Mouse (Mus musculus): ENCODE results near the gene Hoxa2. TPM values are rescaled to one million over a fixed set of nuclear protein-coding genes. Genes with fewer than 3 reads are reported as not detected.

Gene Hoxa2
- polyA plus RNA-seq, 1 experiment = 4.7 TPM

GRCm38 (mm10) chr6:52162093-52162380 lies 2.6 kb downstream of the Hoxa2 start:
- Histone ChIP-seq H3K4me1 (ENCODE audit: control insufficient read depth, insufficient read depth, low read length) (peaks cover 6% of the 10 kb centered on the region), H3K4me3 (replicated peaks; ENCODE audit: extremely low read depth, low read depth, low read length) (no peak overlapping the region)
- WGBS = 15% methylated on average over 1 of the region's 1 CpGs
- TF ChIP-seq CTCF (IDR thresholded peaks at IDR 0.05; ENCODE audit: insufficient read depth, low read length) (no peak), POLR2A (IDR thresholded peaks at IDR 0.05; ENCODE audit: borderline replicate concordance, extremely low read depth, low read depth, low read length) (no peak)
- DNase-seq = peak; percentile 9

- 19% methylated on average over 8 of the region's 8 CpGs for WGBS
- Histone ChIP-seq H3K4me1 (ENCODE audit: control insufficient read depth, insufficient read depth, low read length) (peaks cover 6% of the 10 kb centered on the region), H3K4me3 (replicated peaks; ENCODE audit: extremely low read depth, low read depth, low read length) (peak overlapping the region; percentile 21)
- DNase-seq = no peak
- no peak for TF ChIP-seq CTCF (IDR thresholded peaks at IDR 0.05; ENCODE audit: insufficient read depth, low read length)
- no peak for TF ChIP-seq POLR2A (IDR thresholded peaks at IDR 0.05; ENCODE audit: borderline replicate concordance, extremely low read depth, low read depth, low read length)
These were observed 3.1 kb downstream of the Hoxa2 start for GRCm38 (mm10) chr6:52161336-52162092.

GRCm38 (mm10) chr6:52160511-52161335 lies 3.9 kb downstream of the Hoxa2 start:
- 9% methylated on average over 30 of the region's 30 CpGs for WGBS
- 0 out of 2 replicates have a peak, but pooled peaks have one; percentile 11 for TF ChIP-seq POLR2A (IDR thresholded peaks at IDR 0.05; ENCODE audit: borderline replicate concordance, extremely low read depth, low read depth, low read length)
- TF ChIP-seq CTCF (IDR thresholded peaks at IDR 0.05; ENCODE audit: insufficient read depth, low read length) = no peak
- peak; percentile 38 for DNase-seq
- H3K4me1 ChIP-seq (ENCODE audit: control insufficient read depth, insufficient read depth, low read length) = peaks cover 3% of the 10 kb centered on the region
- peak overlapping the region; percentile 21 for H3K4me3 ChIP-seq (replicated peaks; ENCODE audit: extremely low read depth, low read depth, low read length)

DNA sequence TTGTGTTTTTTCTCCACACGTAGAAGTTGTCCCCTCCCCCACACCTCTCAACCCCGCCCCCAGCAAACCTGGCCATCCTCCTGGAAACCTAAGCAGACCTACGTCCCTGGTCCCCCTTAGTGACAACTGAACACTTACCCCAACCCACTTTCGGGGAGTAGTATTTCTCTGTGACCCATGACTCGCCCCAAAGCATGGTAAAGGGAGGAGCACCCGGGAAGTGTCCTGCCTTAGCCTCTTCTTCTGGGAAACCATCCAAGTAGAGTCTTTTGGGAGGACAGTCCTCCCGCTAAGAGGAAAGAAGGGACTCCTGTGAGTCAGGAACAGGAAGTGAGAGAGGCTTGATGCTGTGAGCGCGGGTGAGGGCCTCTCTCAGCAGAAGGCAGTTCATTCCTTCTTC lies 4.7 kb downstream of the Hoxa2 start:
- peaks cover 3% of the 10 kb centered on the region for H3K4me1 ChIP-seq (ENCODE audit: control insufficient read depth, insufficient read depth, low read length)
- TF ChIP-seq CTCF (IDR thresholded peaks at IDR 0.05; ENCODE audit: insufficient read depth, low read length) (no peak), POLR2A (IDR thresholded peaks at IDR 0.05; ENCODE audit: borderline replicate concordance, extremely low read depth, low read depth, low read length) (no peak)
- DNase-seq = peak; percentile 12
- H3K4me3 ChIP-seq (replicated peaks; ENCODE audit: extremely low read depth, low read depth, low read length) = peak overlapping the region; percentile 1
- 9% methylated on average over 9 of the region's 9 CpGs for WGBS

GRCm38 (mm10) chr6:52159164-52159761 lies 5.4 kb downstream of the Hoxa2 start:
- Histone ChIP-seq H3K4me1 (ENCODE audit: control insufficient read depth, insufficient read depth, low read length) (peaks cover 3% of the 10 kb centered on the region; the same call in 1 of the 2 replicates), H3K4me3 (replicated peaks; ENCODE audit: extremely low read depth, low read depth, low read length) (peak overlapping the region; percentile 91)
- TF ChIP-seq POLR2A (IDR thresholded peaks at IDR 0.05; ENCODE audit: borderline replicate concordance, extremely low read depth, low read depth, low read length) (peak; percentile 45; the same call in 1 of the 2 replicates), CTCF (IDR thresholded peaks at IDR 0.05; ENCODE audit: insufficient read depth, low read length) (no peak)
- 6% methylated on average over 12 of the region's 12 CpGs for WGBS
- DNase-seq = peak; percentile 30

- H3K4me3 ChIP-seq (replicated peaks; ENCODE audit: extremely low read depth, low read depth, low read length) = peak within 1 kb of the TSS; percentile 91
- TF ChIP-seq CTCF (IDR thresholded peaks at IDR 0.05; ENCODE audit: insufficient read depth, low read length) (no peak), POLR2A (IDR thresholded peaks at IDR 0.05; ENCODE audit: borderline replicate concordance, extremely low read depth, low read depth, low read length) (peak; percentile 66; the same call in 1 of the 2 replicates)
- WGBS = under 1% methylated on average over 55 of the region's 55 CpGs
- peak; percentile 62 for DNase-seq
- peaks cover 3% of the 10 kb centered on the region; the same call in 1 of the 2 replicates for H3K4me1 ChIP-seq (ENCODE audit: control insufficient read depth, insufficient read depth, low read length)
These were observed 6.2 kb downstream of the Hoxa2 start, which contains the start of gene Hoxa1 for GRCm38 (mm10) chr6:52158276-52159051. Hoxa1 (minus strand) TSS chr6:52158317.

GRCm38 (mm10) chr6:52157466-52158275 lies 7.0 kb downstream of the Hoxa2 start:
- peak; percentile 5 for DNase-seq
- WGBS = 10% methylated on average over 32 of the region's 32 CpGs
- Histone ChIP-seq H3K4me3 (replicated peaks; ENCODE audit: extremely low read depth, low read depth, low read length) (peak overlapping the region; percentile 91), H3K4me1 (ENCODE audit: control insufficient read depth, insufficient read depth, low read length) (peaks cover 3% of the 10 kb centered on the region; the same call in 1 of the 2 replicates)
- no peak for TF ChIP-seq POLR2A (IDR thresholded peaks at IDR 0.05; ENCODE audit: borderline replicate concordance, extremely low read depth, low read depth, low read length)
- no peak for TF ChIP-seq CTCF (IDR thresholded peaks at IDR 0.05; ENCODE audit: insufficient read depth, low read length)

- H3K4me3 ChIP-seq (replicated peaks; ENCODE audit: extremely low read depth, low read depth, low read length) = no peak overlapping the region
- 46% methylated on average over 20 of the region's 20 CpGs for WGBS
- DNase-seq = no peak
- H3K4me1 ChIP-seq (ENCODE audit: control insufficient read depth, insufficient read depth, low read length) = peaks cover 3% of the 10 kb centered on the region; the same call in 1 of the 2 replicates
- TF ChIP-seq POLR2A (IDR thresholded peaks at IDR 0.05; ENCODE audit: borderline replicate concordance, extremely low read depth, low read depth, low read length) = no peak
These were observed 8.0 kb downstream of the Hoxa2 start for GRCm38 (mm10) chr6:52156551-52157200.

All from lung, adult 2 months (tissue).